Mouse (Mus musculus): ENCODE results near the gene Gm4353. TPM values are rescaled to one million over a fixed set of nuclear protein-coding genes. Genes with fewer than 3 reads are reported as not detected.

Gm4353 gene
- polyA plus RNA-seq, 1 experiment = 0.82 TPM

- Histone ChIP-seq H3K4me1 (peaks cover 33% of the 10 kb centered on the region), H3K4me3 (replicated peaks) (peak overlapping the region; percentile 96), H3K9me3 (no peaks in the 10 kb centered on the region), H3K36me3 (replicated peaks; ENCODE audit: low read length) (peaks cover 10% of the 10 kb centered on the region), H3K27me3 (replicated peaks) (peaks cover 2% of the 10 kb centered on the region)
- TF ChIP-seq FLI1 (IDR thresholded peaks at IDR 0.05; ENCODE audit: low read length) (no peak), GATA1 (IDR thresholded peaks at IDR 0.05; ENCODE audit: borderline replicate concordance, low read length) (no peak)
Measured at GRCm38 (mm10) chr7:116092710-116093465, 8.5 kb upstream of the Gm4353 start.

DNA sequence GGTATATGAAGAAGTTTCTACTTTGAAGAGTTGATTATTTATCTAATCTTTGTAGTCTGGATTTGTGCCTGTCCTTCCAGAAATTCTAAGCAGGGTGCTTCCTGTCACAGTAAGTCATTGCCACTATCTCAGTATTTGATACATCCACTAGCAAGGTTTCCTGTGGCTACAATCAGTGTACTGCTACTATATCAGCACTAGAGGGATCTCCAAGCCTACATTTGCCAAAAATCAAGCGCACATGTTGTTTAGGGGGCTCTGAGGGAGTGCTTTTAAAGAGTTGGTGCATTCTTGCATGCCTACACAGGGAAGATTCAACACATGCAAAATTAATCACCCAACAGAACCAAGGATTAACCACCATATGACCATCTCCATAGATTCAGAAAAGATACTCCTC is 23.7 kb downstream of the Gm4353 start:
- no peak overlapping the region for H3K4me3 ChIP-seq (replicated peaks)
- no peaks in the 10 kb centered on the region for H3K27me3 ChIP-seq (replicated peaks)
- H3K4me1 ChIP-seq = no peaks in the 10 kb centered on the region
- H3K9me3 ChIP-seq = no peaks in the 10 kb centered on the region
- TF ChIP-seq GATA1 (IDR thresholded peaks at IDR 0.05; ENCODE audit: borderline replicate concordance, low read length) = no peak
- H3K36me3 ChIP-seq (replicated peaks; ENCODE audit: low read length) = no peaks in the 10 kb centered on the region

- H3K27me3 ChIP-seq (replicated peaks) = peaks cover 56% of the 10 kb centered on the region
- TF ChIP-seq GATA1 (IDR thresholded peaks at IDR 0.05; ENCODE audit: borderline replicate concordance, low read length) (no peak), FLI1 (IDR thresholded peaks at IDR 0.05; ENCODE audit: low read length) (no peak)
Measured at GRCm38 (mm10) chr7:116040470-116041019, 43.9 kb downstream of the Gm4353 start.

DNA sequence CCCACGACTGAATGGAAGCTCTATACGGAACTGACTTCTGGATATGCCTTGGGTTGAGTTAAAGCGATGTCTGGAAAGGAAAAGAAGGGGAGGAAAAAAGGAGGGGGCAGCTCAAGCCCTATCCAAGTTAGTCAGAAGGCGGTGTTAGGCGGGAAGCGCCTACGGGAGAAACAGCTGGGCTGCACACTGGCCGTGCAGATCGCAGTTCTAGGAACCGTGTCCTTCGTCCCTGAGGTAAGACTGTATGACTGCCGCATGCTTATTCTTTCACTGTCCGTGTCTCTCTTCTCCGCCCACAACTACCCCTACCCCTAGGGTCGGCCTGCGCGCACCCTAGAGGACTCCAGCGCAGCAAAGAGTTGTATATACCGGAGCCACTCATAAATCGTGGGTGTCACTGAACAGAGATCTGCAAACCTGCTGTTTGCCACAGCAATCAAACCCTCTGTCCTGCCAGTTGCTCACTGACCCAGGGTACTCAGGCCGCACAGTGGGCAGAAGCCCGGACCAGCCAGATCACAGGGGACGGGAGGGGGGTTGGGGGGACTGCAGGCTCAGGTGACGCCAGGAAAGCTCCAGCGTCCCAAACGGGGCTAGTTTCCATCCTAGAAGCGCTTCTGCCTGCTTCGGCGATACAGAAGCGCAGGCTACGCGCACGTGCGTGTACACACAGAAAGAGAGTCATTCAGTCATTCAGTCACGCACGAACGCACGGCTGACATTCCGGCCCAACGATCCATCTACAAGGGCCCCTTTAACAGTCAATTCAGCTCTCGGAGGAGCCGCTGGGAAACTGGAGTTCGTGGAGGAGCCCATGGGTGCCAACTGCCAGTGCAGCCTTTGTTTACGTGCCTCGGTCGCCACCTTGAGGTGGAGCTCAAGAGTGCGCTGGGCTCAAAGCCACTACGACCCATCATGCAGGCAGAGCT is 44.6 kb downstream of the Gm4353 start:
- Histone ChIP-seq H3K36me3 (replicated peaks; ENCODE audit: low read length) (no peaks in the 10 kb centered on the region), H3K4me1 (peaks cover 39% of the 10 kb centered on the region), H3K27me3 (replicated peaks) (peaks cover 62% of the 10 kb centered on the region), H3K4me3 (replicated peaks) (peak overlapping the region; percentile 94), H3K9me3 (0 out of 2 replicates have a peak, but pooled peaks cover 2% of the 10 kb centered on the region)
- TF ChIP-seq GATA1 (IDR thresholded peaks at IDR 0.05; ENCODE audit: borderline replicate concordance, low read length) = no peak
- no peak for TF ChIP-seq FLI1 (IDR thresholded peaks at IDR 0.05; ENCODE audit: low read length)

More at GRCm38 (mm10) chr7:116040470-116041019, 43.9 kb downstream of the Gm4353 start:
- Histone ChIP-seq H3K4me1 (peaks cover 37% of the 10 kb centered on the region), H3K4me3 (replicated peaks) (peak overlapping the region; percentile 94), H3K36me3 (replicated peaks; ENCODE audit: low read length) (no peaks in the 10 kb centered on the region), H3K9me3 (0 out of 2 replicates have a peak, but pooled peaks cover 2% of the 10 kb centered on the region)

- Histone ChIP-seq H3K36me3 (replicated peaks; ENCODE audit: low read length) (no peaks in the 10 kb centered on the region), H3K4me1 (peaks cover 45% of the 10 kb centered on the region), H3K4me3 (replicated peaks) (peak within 1 kb of the TSS; percentile 94), H3K27me3 (replicated peaks) (peaks cover 68% of the 10 kb centered on the region), H3K9me3 (0 out of 2 replicates have a peak, but pooled peaks cover 2% of the 10 kb centered on the region)
- no peak for TF ChIP-seq FLI1 (IDR thresholded peaks at IDR 0.05; ENCODE audit: low read length)
- TF ChIP-seq GATA1 (IDR thresholded peaks at IDR 0.05; ENCODE audit: borderline replicate concordance, low read length) = no peak
Measured at GRCm38 (mm10) chr7:116039196-116039537, 45.3 kb downstream of the Gm4353 start, which contains the start of gene 1110004F10Rik. TSS of gene 1110004F10Rik (plus strand) at chr7:116039397.

DNA sequence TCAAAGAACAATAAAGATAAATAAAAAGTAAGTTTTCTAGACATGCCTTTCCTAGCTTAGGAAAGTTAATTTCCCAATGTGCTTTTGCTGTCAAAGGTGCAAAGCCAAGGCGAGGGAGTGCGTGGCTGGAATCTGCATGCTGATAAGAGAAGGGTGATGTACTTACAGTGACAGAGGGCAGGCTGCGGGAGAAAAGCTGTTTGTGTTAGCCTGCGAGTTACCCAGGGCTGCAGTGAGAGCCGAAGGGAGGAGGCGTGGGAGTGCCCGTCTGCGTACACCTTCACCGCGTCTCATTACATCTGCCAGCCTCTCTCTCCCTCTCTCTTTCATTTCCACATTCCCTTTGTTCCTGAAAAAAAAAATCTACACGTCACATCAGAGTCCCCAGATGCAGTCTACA is 45.9 kb downstream of the Gm4353 start, which contains the start of gene Sox6:
Gene Sox6, minus strand, starts transcription at position 286 of the 400 bp plus-strand sequence.
- Histone ChIP-seq H3K9me3 (0 out of 2 replicates have a peak, but pooled peaks cover 2% of the 10 kb centered on the region), H3K36me3 (replicated peaks; ENCODE audit: low read length) (no peaks in the 10 kb centered on the region), H3K27me3 (replicated peaks) (peaks cover 75% of the 10 kb centered on the region), H3K4me1 (peaks cover 52% of the 10 kb centered on the region), H3K4me3 (replicated peaks) (peak within 1 kb of the TSS; percentile 94)
- TF ChIP-seq GATA1 (IDR thresholded peaks at IDR 0.05; ENCODE audit: borderline replicate concordance, low read length) (no peak), FLI1 (IDR thresholded peaks at IDR 0.05; ENCODE audit: low read length) (no peak)

DNA sequence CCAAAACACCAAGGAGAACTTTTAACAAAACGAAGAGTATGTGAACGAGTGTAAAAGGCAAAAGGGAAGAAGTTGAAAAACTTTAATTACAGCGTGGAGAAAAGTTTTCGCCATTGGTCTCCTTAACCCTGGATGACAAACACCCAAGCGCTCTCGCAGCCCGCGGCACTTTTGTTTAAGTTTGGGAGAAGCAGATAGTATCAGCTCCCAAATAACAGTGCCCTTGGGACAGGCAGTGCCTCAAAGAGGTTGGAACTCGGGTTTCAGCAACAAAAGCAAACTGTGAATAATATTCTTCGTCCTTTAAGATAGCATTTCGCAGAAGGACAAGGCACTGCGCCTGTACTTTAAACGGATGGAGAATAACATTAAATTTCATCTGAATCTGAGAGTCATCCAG is 46.4 kb downstream of the Gm4353 start:
- H3K4me3 ChIP-seq (replicated peaks) = no peak overlapping the region
- 0 out of 2 replicates have a peak, but pooled peaks cover 2% of the 10 kb centered on the region for H3K9me3 ChIP-seq
- peaks cover 79% of the 10 kb centered on the region for H3K27me3 ChIP-seq (replicated peaks)
- peaks cover 57% of the 10 kb centered on the region for H3K4me1 ChIP-seq
- TF ChIP-seq GATA1 (IDR thresholded peaks at IDR 0.05; ENCODE audit: borderline replicate concordance, low read length) (no peak), FLI1 (IDR thresholded peaks at IDR 0.05; ENCODE audit: low read length) (no peak)
- H3K36me3 ChIP-seq (replicated peaks; ENCODE audit: low read length) = no peaks in the 10 kb centered on the region

DNA sequence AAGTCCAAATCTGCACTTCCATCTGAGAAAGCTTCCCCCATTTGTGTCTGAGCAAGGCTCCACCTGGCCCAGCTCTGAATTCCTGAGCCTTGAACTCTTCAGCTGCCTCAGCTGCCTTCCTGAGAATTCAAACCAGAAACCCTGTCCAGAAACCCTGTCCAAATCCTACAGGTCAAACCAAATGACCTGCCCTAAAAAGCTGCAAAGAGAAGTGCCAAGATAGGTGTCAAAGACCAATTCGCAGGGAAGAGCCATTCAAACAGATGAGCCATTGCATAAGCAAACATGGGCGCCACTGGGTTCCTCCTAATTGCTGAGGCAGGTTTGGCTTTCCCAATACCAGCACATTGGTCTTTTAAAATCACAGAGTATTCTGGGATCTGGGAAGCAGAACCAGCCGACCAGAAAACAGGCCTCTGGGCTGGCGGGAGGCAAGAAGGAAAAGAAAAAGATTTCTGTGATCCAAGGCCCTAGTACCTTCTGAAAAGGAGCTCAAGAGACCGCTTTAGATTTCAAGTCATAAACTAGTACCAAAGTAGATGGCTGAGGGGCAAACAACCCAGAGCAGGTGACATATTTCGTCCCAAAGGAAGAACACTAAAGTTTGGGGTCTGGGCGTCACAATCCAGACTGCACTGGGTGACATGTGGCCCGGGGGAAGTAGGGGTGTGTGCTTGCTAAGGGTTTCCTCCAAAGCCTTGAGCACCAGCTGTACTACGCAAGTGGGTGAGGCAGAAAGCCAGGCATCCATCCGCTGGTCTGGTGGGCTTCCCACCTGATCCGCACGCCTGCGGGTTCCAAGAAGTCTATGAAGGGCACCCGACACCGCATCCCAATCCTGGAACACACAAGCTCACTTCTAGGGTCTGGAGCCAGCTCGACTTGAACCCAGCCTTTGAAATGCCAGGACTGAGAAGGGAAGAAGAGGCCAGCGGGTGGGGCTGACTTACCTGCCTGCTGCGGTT is 47.6 kb downstream of the Gm4353 start:
- Histone ChIP-seq H3K4me1 (peaks cover 62% of the 10 kb centered on the region), H3K36me3 (replicated peaks; ENCODE audit: low read length) (no peaks in the 10 kb centered on the region), H3K27me3 (replicated peaks) (peaks cover 84% of the 10 kb centered on the region)

More for the DNA sequence above, 47.6 kb downstream of the Gm4353 start:
- TF ChIP-seq GATA1 (IDR thresholded peaks at IDR 0.05; ENCODE audit: borderline replicate concordance, low read length) (no peak), FLI1 (IDR thresholded peaks at IDR 0.05; ENCODE audit: low read length) (no peak)
- 0 out of 2 replicates have a peak, but pooled peaks cover 2% of the 10 kb centered on the region for H3K9me3 ChIP-seq
- no peak overlapping the region for H3K4me3 ChIP-seq (replicated peaks)

Data from megakaryocyte, embryonic 14.5 days (primary cell).